Mouse (Mus musculus) embryonic facial prominence, embryonic 12.5 days (tissue): ENCODE measurements around the gene Bcl2l1. TPM values are rescaled to one million over a fixed set of nuclear protein-coding genes. Genes with fewer than 3 reads are reported as not detected.

Source experiments
- ATAC-seq: fragments of 200-750 bp; cut with Nextera tagmentation; 2 replicates; pipeline ENCODE4 v1.8.0; 2017; ENCODE audit not compliant: insufficient number of reproducible peaks, insufficient read depth, low FRiP score, low TSS enrichment
- H3K27ac ChIP-seq: fragments of 300-500 bp; sonication (generic); 2 replicates; pipeline ENCODE4 v1.5.1; 2016; ENCODE audit warnings: mild to moderate bottlenecking
- H3K27me3 ChIP-seq: fragments of 300-500 bp; sonication (generic); 2 replicates; pipeline ENCODE4 v1.6.1; 2016; ENCODE audit warnings: mild to moderate bottlenecking, moderate library complexity
- H3K36me3 ChIP-seq: fragments of 300-500 bp; sonication (generic); 2 replicates; pipeline ENCODE4 v1.6.1; 2016; ENCODE audit warnings: mild to moderate bottlenecking
- H3K4me1 ChIP-seq: fragments of 300-500 bp; sonication (generic); 2 replicates; pipeline ENCODE4 v1.6.1; 2016
- H3K4me2 ChIP-seq: fragments of 300-500 bp; sonication (generic); replicated peaks from 2 replicates; pipeline ENCODE4 v1.6.1; 2016; ENCODE audit warnings: mild to moderate bottlenecking, moderate library complexity
- H3K4me3 ChIP-seq: fragments of 300-500 bp; sonication (generic); 2 replicates; pipeline ENCODE4 v1.5.1; 2016; ENCODE audit warnings: mild to moderate bottlenecking
- H3K9ac ChIP-seq: fragments of 300-500 bp; sonication (generic); 2 replicates; pipeline ENCODE4 v1.6.1; 2016; ENCODE audit warnings: mild to moderate bottlenecking, moderate library complexity
- H3K9me3 ChIP-seq: fragments of 300-500 bp; sonication (generic); 2 replicates; pipeline ENCODE4 v1.6.1; 2016; ENCODE audit warnings: mild to moderate bottlenecking, moderate library complexity
- WGBS: fragments of 180-500 bp; shearing (Covaris S2); methylation state at CpG from one replicate; pipeline ENCODE4 v1.1.7; 2016; 5-methylcytosine and 5-hydroxymethylcytosine counted together
- polyA plus RNA-seq: library from polyadenylated mRNA; unstranded; fragments of >200 nt; fragmentation: Nextera tagmentation; extraction: Ambion mirVana; gene quantifications from 2 replicates; pipeline ENCODE4 v1.2.1, GENCODE M21; 2016

The Bcl2l1 gene
- polyA plus RNA-seq, 1 experiment from 2014 or later = 105 TPM

- 0 out of 2 replicates have a peak, but pooled peaks have one; percentile 66 for ATAC-seq
- Histone ChIP-seq H3K4me3 (no peak overlapping the region), H3K27me3 (no peaks in the 10 kb centered on the region), H3K36me3 (0 out of 2 replicates have a peak, but pooled peaks cover 4% of the 10 kb centered on the region), H3K9me3 (no peaks in the 10 kb centered on the region), H3K27ac (no peak overlapping the region), H3K4me2 (no peak overlapping the region), H3K4me1 (no peaks in the 10 kb centered on the region; the same call in 1 of the 2 replicates), H3K9ac (no peak overlapping the region)
- 39% methylated on average over 3 of the region's 3 CpGs for WGBS
These were observed 20.0 kb downstream of the Bcl2l1 start for GRCm38 (mm10) chr2:152811336-152812165.

- Histone ChIP-seq H3K9ac (no peak overlapping the region), H3K4me2 (no peak overlapping the region), H3K4me3 (no peak overlapping the region), H3K27ac (no peak overlapping the region), H3K36me3 (0 out of 2 replicates have a peak, but pooled peaks cover 4% of the 10 kb centered on the region), H3K27me3 (no peaks in the 10 kb centered on the region), H3K9me3 (no peaks in the 10 kb centered on the region), H3K4me1 (peaks cover 9% of the 10 kb centered on the region)
- WGBS = 79% methylated on average over 5 of the region's 5 CpGs
- ATAC-seq = no peak
These were observed 21.2 kb downstream of the Bcl2l1 start for GRCm38 (mm10) chr2:152810158-152810941.

- no peak for ATAC-seq
- Histone ChIP-seq H3K27me3 (no peaks in the 10 kb centered on the region), H3K4me2 (no peak overlapping the region), H3K9ac (no peak overlapping the region), H3K4me3 (no peak overlapping the region), H3K27ac (no peak overlapping the region), H3K4me1 (peaks cover 22% of the 10 kb centered on the region), H3K36me3 (0 out of 2 replicates have a peak, but pooled peaks cover 4% of the 10 kb centered on the region), H3K9me3 (no peaks in the 10 kb centered on the region)
- 89% methylated on average over 3 of the region's 3 CpGs for WGBS
These were observed 23.4 kb downstream of the Bcl2l1 start for GRCm38 (mm10) chr2:152808178-152808577.

GRCm38 (mm10) chr2:152806037-152806436 lies 25.5 kb downstream of the Bcl2l1 start:
- Histone ChIP-seq H3K4me3 (no peak overlapping the region), H3K36me3 (no peaks in the 10 kb centered on the region), H3K27me3 (no peaks in the 10 kb centered on the region), H3K27ac (peak overlapping the region; percentile 13; the same call in 1 of the 2 replicates), H3K9ac (no peak overlapping the region), H3K4me1 (peaks cover 22% of the 10 kb centered on the region), H3K4me2 (no peak overlapping the region), H3K9me3 (no peaks in the 10 kb centered on the region)
- no peak; the same call in 1 of the 2 replicates for ATAC-seq
- WGBS = 84% methylated on average over 2 of the region's 2 CpGs

GRCm38 (mm10) chr2:152805111-152805490 lies 26.4 kb downstream of the Bcl2l1 start:
- no peak overlapping the region for H3K4me2 ChIP-seq
- H3K9me3 ChIP-seq = no peaks in the 10 kb centered on the region
- H3K4me1 ChIP-seq = peaks cover 22% of the 10 kb centered on the region
- ATAC-seq = no peak
- H3K9ac ChIP-seq = no peak overlapping the region
- H3K36me3 ChIP-seq = no peaks in the 10 kb centered on the region
- H3K27me3 ChIP-seq = no peaks in the 10 kb centered on the region
- no peak overlapping the region for H3K4me3 ChIP-seq
- H3K27ac ChIP-seq = peak overlapping the region; percentile 59
- 40% methylated on average over 5 of the region's 5 CpGs for WGBS

GRCm38 (mm10) chr2:152804408-152805110 lies 27.0 kb downstream of the Bcl2l1 start:
- H3K36me3 ChIP-seq = no peaks in the 10 kb centered on the region
- H3K9me3 ChIP-seq = no peaks in the 10 kb centered on the region
- H3K4me1 ChIP-seq = peaks cover 22% of the 10 kb centered on the region
- WGBS = 7% methylated on average over 6 of the region's 6 CpGs
- peak overlapping the region; percentile 59 for H3K27ac ChIP-seq
- peak; percentile 71; the same call in 1 of the 2 replicates for ATAC-seq
- no peak overlapping the region for H3K9ac ChIP-seq
- H3K4me2 ChIP-seq = no peak overlapping the region
- no peak overlapping the region for H3K4me3 ChIP-seq
- no peaks in the 10 kb centered on the region for H3K27me3 ChIP-seq

GRCm38 (mm10) chr2:152803081-152803480 lies 28.4 kb downstream of the Bcl2l1 start:
- Histone ChIP-seq H3K4me2 (no peak overlapping the region), H3K4me3 (no peak overlapping the region), H3K36me3 (no peaks in the 10 kb centered on the region), H3K9me3 (no peaks in the 10 kb centered on the region), H3K9ac (no peak overlapping the region), H3K27me3 (no peaks in the 10 kb centered on the region), H3K4me1 (peaks cover 22% of the 10 kb centered on the region), H3K27ac (no peak overlapping the region)
- WGBS = 90% methylated on average over 5 of the region's 5 CpGs
- ATAC-seq = no peak

- ATAC-seq = no peak
- Histone ChIP-seq H3K4me2 (no peak overlapping the region), H3K4me1 (peaks cover 22% of the 10 kb centered on the region), H3K27ac (no peak overlapping the region), H3K27me3 (no peaks in the 10 kb centered on the region), H3K4me3 (no peak overlapping the region), H3K9me3 (no peaks in the 10 kb centered on the region), H3K36me3 (no peaks in the 10 kb centered on the region), H3K9ac (no peak overlapping the region)
- 93% methylated on average over 10 of the region's 10 CpGs for WGBS
These were observed 29.2 kb downstream of the Bcl2l1 start for GRCm38 (mm10) chr2:152802303-152802702.

GRCm38 (mm10) chr2:152800762-152801113 lies 30.8 kb downstream of the Bcl2l1 start:
- Histone ChIP-seq H3K36me3 (no peaks in the 10 kb centered on the region), H3K27me3 (no peaks in the 10 kb centered on the region), H3K9me3 (no peaks in the 10 kb centered on the region), H3K4me3 (no peak overlapping the region), H3K4me1 (peaks cover 17% of the 10 kb centered on the region), H3K27ac (no peak overlapping the region), H3K9ac (no peak overlapping the region), H3K4me2 (no peak overlapping the region)
- ATAC-seq = no peak

- no peaks in the 10 kb centered on the region for H3K36me3 ChIP-seq
- no peaks in the 10 kb centered on the region for H3K27me3 ChIP-seq
- no peak overlapping the region for H3K9ac ChIP-seq
- no peak overlapping the region for H3K27ac ChIP-seq
- 75% methylated on average over 7 of the region's 7 CpGs for WGBS
- ATAC-seq = no peak
- no peak overlapping the region for H3K4me2 ChIP-seq
- no peaks in the 10 kb centered on the region for H3K9me3 ChIP-seq
- peaks cover 11% of the 10 kb centered on the region for H3K4me1 ChIP-seq
- no peak overlapping the region for H3K4me3 ChIP-seq
These were observed 31.4 kb downstream of the Bcl2l1 start for GRCm38 (mm10) chr2:152799954-152800761.

- 90% methylated on average over 1 of the region's 1 CpGs for WGBS
- ATAC-seq = no peak
- no peak overlapping the region for H3K9ac ChIP-seq
These were observed 33.9 kb downstream of the Bcl2l1 start for GRCm38 (mm10) chr2:152797589-152797988.

More at GRCm38 (mm10) chr2:152797589-152797988, 33.9 kb downstream of the Bcl2l1 start:
- Histone ChIP-seq H3K27me3 (no peaks in the 10 kb centered on the region), H3K36me3 (no peaks in the 10 kb centered on the region), H3K4me3 (no peak overlapping the region), H3K4me2 (no peak overlapping the region), H3K9me3 (no peaks in the 10 kb centered on the region), H3K4me1 (peaks cover 2% of the 10 kb centered on the region), H3K27ac (no peak overlapping the region)
